Mouse (Mus musculus) liver, embryonic 11.5 days (tissue): ENCODE measurements around the gene Polr3h. TPM values are rescaled to one million over a fixed set of nuclear protein-coding genes. Genes with fewer than 3 reads are reported as not detected.

Experiments
- ATAC-seq: fragments of 200-750 bp; cut with Nextera tagmentation; replicated peaks from 2 replicates; pipeline ENCODE4 v1.8.0; 2017; ENCODE audit warnings: moderate number of reproducible peaks, mild to moderate bottlenecking, moderate TSS enrichment, moderate library complexity; ENCODE audit not compliant: low FRiP score
- DNase-seq: peaks from one replicate; pipeline ENCODE4 v3.0.0-alpha.2; 2017; ENCODE audit warnings: low spot score
- H3K27ac ChIP-seq: fragments of 300-500 bp; sonication (generic); 2 replicates; pipeline ENCODE4 v1.5.1; 2014; ENCODE audit warnings: mild to moderate bottlenecking, low read depth, low read length, control low read depth
- H3K27me3 ChIP-seq: fragments of 300-500 bp; sonication (generic); replicated peaks from 2 replicates; pipeline ENCODE4 v1.6.1; 2014; ENCODE audit warnings: low read length, mixed read lengths; ENCODE audit not compliant: control insufficient read depth, insufficient read depth
- H3K36me3 ChIP-seq: fragments of 300-500 bp; sonication (generic); 2 replicates; pipeline ENCODE4 v1.6.1; 2014; ENCODE audit warnings: mild to moderate bottlenecking, low read length, moderate library complexity, mixed read lengths; ENCODE audit not compliant: control insufficient read depth, insufficient read depth
- H3K4me1 ChIP-seq: fragments of 300-500 bp; sonication (generic); replicated peaks from 2 replicates; pipeline ENCODE4 v1.6.1; 2014; ENCODE audit warnings: low read length, mixed read lengths; ENCODE audit not compliant: control insufficient read depth, insufficient read depth
- H3K4me2 ChIP-seq: fragments of 300-500 bp; sonication (generic); 2 replicates; pipeline ENCODE4 v1.6.1; 2014; ENCODE audit warnings: mild to moderate bottlenecking, control low read depth, moderate library complexity
- H3K4me3 ChIP-seq: fragments of 300-500 bp; sonication (generic); 2 replicates; pipeline ENCODE4 v1.5.1; 2014; ENCODE audit warnings: low read depth, low read length, control low read depth
- H3K9ac ChIP-seq: fragments of 300-500 bp; sonication (generic); 2 replicates; pipeline ENCODE4 v1.6.1; 2014; ENCODE audit warnings: low read depth, low read length, control low read depth
- H3K9me3 ChIP-seq: fragments of 300-500 bp; sonication (generic); 2 replicates; pipeline ENCODE4 v1.6.1; 2016; ENCODE audit warnings: low read length, inconsistent platforms, mixed read lengths; ENCODE audit not compliant: control insufficient read depth
- WGBS: fragments of 180-500 bp; shearing (Covaris S2); extraction: QIAGEN DNeasy Blood & Tissue Kit; methylation state at CpG from one replicate; pipeline ENCODE4 v1.1.7; 2014; 5-methylcytosine and 5-hydroxymethylcytosine counted together
- polyA plus RNA-seq: library from polyadenylated mRNA; unstranded; fragments of >200 nt; fragmentation: Nextera tagmentation; extraction: Ambion mirVana; gene quantifications from 2 replicates; pipeline ENCODE4 v1.2.1, GENCODE M21; 2014

The Polr3h gene
- polyA plus RNA-seq, 1 experiment from 2014 or later = 131 TPM

DNA sequence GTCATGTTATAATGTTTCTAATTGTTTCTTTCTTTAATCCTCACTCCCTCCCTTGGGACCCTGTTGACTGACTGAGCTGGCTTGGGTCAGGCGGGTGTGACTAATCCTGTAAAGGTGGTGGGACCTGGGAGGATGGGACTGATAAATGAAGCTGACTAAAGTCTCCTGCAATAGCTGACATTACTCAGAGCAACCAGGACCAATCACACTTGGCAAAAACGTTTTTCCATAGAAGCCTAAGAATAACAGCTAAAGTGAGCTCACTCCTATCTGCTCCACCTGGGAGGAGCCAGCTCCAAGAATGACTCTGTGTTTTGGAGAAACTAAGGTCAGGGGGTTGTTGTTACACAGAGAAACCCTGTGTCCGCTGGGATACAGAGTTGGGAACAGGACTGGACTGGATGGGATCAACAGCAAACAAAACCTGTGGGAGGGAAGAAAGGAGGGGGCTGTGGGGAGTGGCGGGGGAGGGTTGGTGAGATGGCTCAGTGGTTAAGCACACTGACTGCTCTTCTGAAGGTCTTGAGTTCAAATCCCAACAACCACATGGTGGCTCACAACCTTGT lies 39.0 kb upstream of the Polr3h start:
- Histone ChIP-seq H3K9ac (no peak overlapping the region), H3K27me3 (no peaks in the 10 kb centered on the region), H3K4me1 (0 out of 2 replicates have a peak, but pooled peaks cover 2% of the 10 kb centered on the region), H3K36me3 (no peaks in the 10 kb centered on the region), H3K27ac (no peak overlapping the region), H3K4me3 (no peak overlapping the region), H3K9me3 (no peaks in the 10 kb centered on the region), H3K4me2 (no peak overlapping the region)
- ATAC-seq (no peak), DNase-seq (no peak)
- WGBS = 51% methylated on average over 4 of the region's 4 CpGs

GRCm38 (mm10) chr15:81964262-81964661 lies 38.2 kb upstream of the Polr3h start:
- no peaks in the 10 kb centered on the region for H3K27me3 ChIP-seq
- no peak overlapping the region for H3K4me3 ChIP-seq
- ATAC-seq (no peak), DNase-seq (no peak)
- no peak overlapping the region for H3K4me2 ChIP-seq
- H3K9ac ChIP-seq = no peak overlapping the region
- WGBS = 56% methylated on average over 1 of the region's 1 CpGs
- H3K27ac ChIP-seq = no peak overlapping the region
- no peaks in the 10 kb centered on the region for H3K9me3 ChIP-seq
- H3K36me3 ChIP-seq = no peaks in the 10 kb centered on the region
- no peaks in the 10 kb centered on the region for H3K4me1 ChIP-seq

DNA sequence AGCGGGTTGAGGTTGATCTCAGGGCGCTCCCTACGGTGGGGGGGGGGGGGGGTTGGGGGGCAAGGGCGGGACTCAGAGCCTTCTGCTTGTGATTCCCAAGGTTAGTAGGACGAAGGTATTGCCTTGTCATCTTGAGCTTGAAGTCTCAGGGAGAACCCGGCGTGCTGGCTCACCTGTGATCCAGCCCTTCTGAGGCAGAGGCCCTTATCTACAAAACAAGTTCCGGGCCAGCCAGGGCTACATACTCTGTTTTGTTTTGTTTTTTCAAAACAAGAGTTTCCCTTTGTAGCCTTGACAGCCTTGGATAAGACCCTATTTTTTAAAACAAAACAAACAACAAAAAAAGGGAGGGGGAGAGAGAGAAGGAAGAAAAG lies 35.0 kb upstream of the Polr3h start:
- Histone ChIP-seq H3K9me3 (no peaks in the 10 kb centered on the region), H3K27me3 (no peaks in the 10 kb centered on the region), H3K36me3 (no peaks in the 10 kb centered on the region), H3K4me3 (peak overlapping the region; percentile 72), H3K4me2 (peak overlapping the region; percentile 100), H3K27ac (no peak overlapping the region; the same call in 1 of the 2 replicates), H3K9ac (0 out of 2 replicates have a peak overlapping the region, but pooled peaks have one; percentile 76), H3K4me1 (peaks cover 5% of the 10 kb centered on the region)
- peak; percentile 57 for ATAC-seq
- no peak for DNase-seq
- under 1% methylated on average over 8 of the region's 8 CpGs for WGBS

GRCm38 (mm10) chr15:81960171-81961077 lies 34.4 kb upstream of the Polr3h start, which contains the start of gene Pmm1:
Pmm1 (minus strand) TSS chr15:81960930.
- Histone ChIP-seq H3K27ac (peak within 1 kb of the TSS; percentile 79; the same call in 1 of the 2 replicates), H3K9me3 (no peaks in the 10 kb centered on the region), H3K4me1 (peaks cover 5% of the 10 kb centered on the region), H3K4me3 (peak within 1 kb of the TSS; percentile 72), H3K4me2 (peak within 1 kb of the TSS; percentile 100), H3K36me3 (no peaks in the 10 kb centered on the region), H3K9ac (peak within 1 kb of the TSS; percentile 76), H3K27me3 (no peaks in the 10 kb centered on the region)
- peak; percentile 97 for ATAC-seq
- under 1% methylated on average over 77 of the region's 77 CpGs for WGBS
- DNase-seq = peak; percentile 100

DNA sequence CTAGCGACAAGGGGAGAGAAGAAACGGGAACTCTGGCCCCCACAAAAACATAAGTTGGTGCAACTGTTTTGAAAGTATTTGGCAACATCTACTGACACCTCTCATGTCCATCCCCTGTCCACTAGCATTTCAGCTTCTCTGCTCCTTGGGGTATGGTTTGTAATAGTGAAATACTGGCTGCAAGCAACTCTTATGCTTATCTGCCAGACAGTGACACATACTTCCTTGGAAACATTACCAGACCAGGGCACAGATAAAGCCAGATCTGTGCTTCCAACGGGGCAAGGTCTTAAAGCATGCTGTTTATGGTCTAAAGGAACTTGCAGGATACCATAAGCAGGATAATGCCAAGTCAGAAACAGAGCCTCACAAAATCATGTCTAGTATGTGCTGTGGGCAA lies 32.9 kb upstream of the Polr3h start:
- WGBS = 65% methylated on average over 3 of the region's 3 CpGs
- Histone ChIP-seq H3K4me1 (peaks cover 5% of the 10 kb centered on the region), H3K9me3 (no peaks in the 10 kb centered on the region), H3K27ac (no peak overlapping the region), H3K9ac (no peak overlapping the region; the same call in 1 of the 2 replicates), H3K36me3 (no peaks in the 10 kb centered on the region; the same call in 1 of the 2 replicates), H3K4me2 (peak overlapping the region; percentile 100; the same call in 1 of the 2 replicates), H3K27me3 (no peaks in the 10 kb centered on the region), H3K4me3 (no peak overlapping the region)
- no peak for DNase-seq
- no peak for ATAC-seq

DNA sequence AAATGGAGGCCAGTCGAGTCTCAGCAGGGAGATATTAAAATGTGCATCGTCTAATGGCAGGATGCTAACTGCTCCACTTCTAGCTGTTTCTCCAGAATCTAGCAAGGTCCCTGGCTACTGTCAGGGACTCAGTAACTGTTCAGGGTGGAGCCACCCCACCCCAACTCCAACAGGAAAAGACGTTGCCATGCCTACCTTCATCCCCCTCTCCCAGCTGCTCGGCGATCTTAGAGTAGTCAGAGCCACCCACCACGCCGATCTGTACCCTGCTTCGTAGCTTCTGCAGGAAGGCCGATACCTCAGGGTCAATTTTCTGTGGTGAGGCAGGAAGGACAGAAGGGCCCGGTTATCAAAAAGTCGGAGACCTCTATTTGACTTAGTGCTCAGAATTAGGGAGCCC lies 31.6 kb upstream of the Polr3h start:
- Histone ChIP-seq H3K27me3 (no peaks in the 10 kb centered on the region), H3K9ac (no peak overlapping the region), H3K4me3 (no peak overlapping the region), H3K9me3 (no peaks in the 10 kb centered on the region), H3K4me1 (peaks cover 5% of the 10 kb centered on the region), H3K27ac (no peak overlapping the region), H3K36me3 (no peaks in the 10 kb centered on the region; the same call in 1 of the 2 replicates), H3K4me2 (no peak overlapping the region)
- ATAC-seq (no peak), DNase-seq (no peak)
- WGBS = 83% methylated on average over 11 of the region's 11 CpGs

DNA sequence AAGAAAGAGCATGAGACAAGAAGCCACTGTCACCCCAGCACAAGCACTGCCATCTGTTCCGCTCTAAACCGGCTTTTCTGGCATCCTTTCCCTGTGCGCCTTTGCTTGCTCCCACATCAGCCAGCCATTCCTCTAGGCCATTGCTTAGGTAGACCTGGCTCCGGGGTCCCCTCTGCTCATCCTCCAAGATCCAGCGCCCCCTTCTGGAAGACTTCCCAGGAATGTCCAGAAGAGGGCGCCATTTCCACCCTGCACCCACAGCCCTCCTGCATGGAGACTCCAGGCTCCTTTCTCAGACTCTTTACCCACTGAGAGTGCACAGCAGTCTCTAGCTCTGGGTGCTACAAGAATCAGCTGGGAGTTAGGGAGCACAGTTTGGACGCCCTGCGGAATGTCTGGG lies 30.4 kb upstream of the Polr3h start:
- Histone ChIP-seq H3K4me2 (no peak overlapping the region), H3K36me3 (no peaks in the 10 kb centered on the region; the same call in 1 of the 2 replicates), H3K9ac (no peak overlapping the region), H3K27ac (no peak overlapping the region), H3K9me3 (no peaks in the 10 kb centered on the region), H3K27me3 (no peaks in the 10 kb centered on the region), H3K4me1 (peaks cover 5% of the 10 kb centered on the region), H3K4me3 (no peak overlapping the region)
- DNase-seq (no peak), ATAC-seq (no peak)
- WGBS = 54% methylated on average over 8 of the region's 8 CpGs

DNA sequence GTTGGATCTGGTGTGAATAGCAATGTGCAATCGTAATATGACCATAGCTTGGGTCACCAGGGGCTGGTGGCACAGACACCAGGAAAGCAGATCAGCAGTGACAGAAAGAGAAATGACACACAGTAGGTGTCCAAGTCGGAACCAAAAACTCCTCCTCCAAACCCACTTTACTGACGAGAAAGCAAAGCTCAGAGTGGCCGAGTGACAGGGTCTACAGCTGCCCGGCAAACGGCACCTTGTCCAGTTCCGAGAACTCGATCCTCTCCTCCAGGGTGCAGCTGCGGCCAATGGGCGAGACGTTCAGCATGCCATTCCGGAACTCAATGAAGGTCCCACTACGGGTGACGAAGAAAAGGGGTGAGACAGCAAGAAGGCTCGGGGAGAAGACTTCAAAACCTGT lies 29.4 kb upstream of the Polr3h start:
- Histone ChIP-seq H3K27me3 (no peaks in the 10 kb centered on the region), H3K27ac (no peak overlapping the region), H3K9ac (no peak overlapping the region), H3K4me1 (peaks cover 5% of the 10 kb centered on the region), H3K4me3 (no peak overlapping the region), H3K4me2 (no peak overlapping the region), H3K36me3 (no peaks in the 10 kb centered on the region; the same call in 1 of the 2 replicates), H3K9me3 (no peaks in the 10 kb centered on the region)
- WGBS = 93% methylated on average over 15 of the region's 15 CpGs
- no peak for ATAC-seq
- DNase-seq = no peak
